Mouse (Mus musculus) spleen, adult 2 months (tissue): ENCODE data around the gene Lrba. TPM values are rescaled to one million over a fixed set of nuclear protein-coding genes. Genes with fewer than 3 reads are reported as not detected.

Source experiments
- DNase-seq, 2 experiments: peaks; one replicate each; pipeline versions ENCODE4 v3.0.0 to v3.0.0-alpha.2; 2012 to 2021; ENCODE audit warnings: low spot score in 2 of 2, low read depth in 1 of 2
- H3K27ac ChIP-seq: fragments of 200-500 bp; 2 replicates; pipeline ENCODE4 v1.5.1; 2012; ENCODE audit warnings: low read length, inconsistent platforms; ENCODE audit not compliant: insufficient read depth
- H3K27me3 ChIP-seq: fragments of 200-500 bp; 2 replicates; pipeline ENCODE4 v1.6.1; 2012; ENCODE audit warnings: mild to moderate bottlenecking, moderate library complexity, low read length, inconsistent platforms; ENCODE audit not compliant: control insufficient read depth, insufficient read depth
- H3K36me3 ChIP-seq: fragments of 200-500 bp; 2 replicates; pipeline ENCODE4 v1.6.1; 2012; ENCODE audit warnings: mild to moderate bottlenecking, low read length, inconsistent platforms; ENCODE audit not compliant: control insufficient read depth, insufficient read depth
- H3K4me1 ChIP-seq: fragments of 200-500 bp; 2 replicates; pipeline ENCODE4 v1.6.1; 2011; ENCODE audit warnings: inconsistent platforms; ENCODE audit not compliant: control insufficient read depth, insufficient read depth, insufficient read length
- H3K4me3 ChIP-seq: fragments of 200-500 bp; 2 replicates; pipeline ENCODE4 v1.5.1; 2011; ENCODE audit warnings: mild to moderate bottlenecking, inconsistent platforms; ENCODE audit not compliant: insufficient read depth, insufficient read length; ENCODE audit errors: extremely low read depth
- CTCF ChIP-seq: fragments of 200-500 bp; IDR thresholded peaks from 2 replicates; pipeline ENCODE4 v1.5.1; 2011; ENCODE audit warnings: mild to moderate bottlenecking, inconsistent platforms; ENCODE audit not compliant: insufficient read depth, insufficient read length, insufficient replicate concordance; ENCODE audit errors: extremely low read depth
- POLR2A ChIP-seq: fragments of 200-500 bp; IDR thresholded peaks from 2 replicates; pipeline ENCODE4 v1.6.1; 2011; ENCODE audit warnings: low read depth, low read length, inconsistent platforms
- WGBS: fragments of 180-500 bp; shearing (Covaris S2); methylation state at CpG from one replicate; pipeline ENCODE4 v1.1.7; 2018; 5-methylcytosine and 5-hydroxymethylcytosine counted together
- polyA plus RNA-seq: library from polyadenylated mRNA; depleted of rRNA; stranded (reverse); fragments of >200 nt; gene quantifications from 2 replicates; pipeline ENCODE4 v1.2.3, GENCODE M21; 2012

Lrba gene
- polyA plus RNA-seq, 1 experiment = 9.1 TPM

- WGBS = 94% methylated on average over 2 of the region's 2 CpGs
- no peak overlapping the region for H3K4me3 ChIP-seq
- no peak for TF ChIP-seq CTCF
- no peak for TF ChIP-seq POLR2A
- no peak for DNase-seq
- no peaks in the 10 kb centered on the region for H3K4me1 ChIP-seq
- H3K27ac ChIP-seq = no peak overlapping the region
- H3K27me3 ChIP-seq = no peaks in the 10 kb centered on the region
- H3K36me3 ChIP-seq = no peaks in the 10 kb centered on the region
Measured at GRCm38 (mm10) chr3:86375276-86375675, 150.8 kb downstream of the Lrba start.

- Histone ChIP-seq H3K36me3 (no peaks in the 10 kb centered on the region), H3K4me3 (no peak overlapping the region), H3K27me3 (no peaks in the 10 kb centered on the region), H3K27ac (no peak overlapping the region), H3K4me1 (no peaks in the 10 kb centered on the region)
- WGBS = 49% methylated on average over 2 of the region's 2 CpGs
- no peak for TF ChIP-seq POLR2A
- no peak for TF ChIP-seq CTCF
- no peak for DNase-seq
Measured at GRCm38 (mm10) chr3:86382557-86382956, 158.1 kb downstream of the Lrba start.

- H3K27me3 ChIP-seq = no peaks in the 10 kb centered on the region
- H3K4me3 ChIP-seq = no peak overlapping the region
- DNase-seq = no peak
- H3K27ac ChIP-seq = no peak overlapping the region
- no peaks in the 10 kb centered on the region for H3K4me1 ChIP-seq
- H3K36me3 ChIP-seq = no peaks in the 10 kb centered on the region
- WGBS = 92% methylated on average over 1 of the region's 1 CpGs
- TF ChIP-seq CTCF (no peak), POLR2A (no peak)
Measured at GRCm38 (mm10) chr3:86385047-86385446, 160.6 kb downstream of the Lrba start.

GRCm38 (mm10) chr3:86386246-86386645 is 161.8 kb downstream of the Lrba start:
- H3K4me3 ChIP-seq = no peak overlapping the region
- TF ChIP-seq POLR2A = no peak
- TF ChIP-seq CTCF = no peak
- H3K36me3 ChIP-seq = no peaks in the 10 kb centered on the region
- 93% methylated on average over 4 of the region's 4 CpGs for WGBS
- no peak for DNase-seq
- no peaks in the 10 kb centered on the region for H3K27me3 ChIP-seq
- H3K4me1 ChIP-seq = no peaks in the 10 kb centered on the region
- no peak overlapping the region for H3K27ac ChIP-seq

DNA sequence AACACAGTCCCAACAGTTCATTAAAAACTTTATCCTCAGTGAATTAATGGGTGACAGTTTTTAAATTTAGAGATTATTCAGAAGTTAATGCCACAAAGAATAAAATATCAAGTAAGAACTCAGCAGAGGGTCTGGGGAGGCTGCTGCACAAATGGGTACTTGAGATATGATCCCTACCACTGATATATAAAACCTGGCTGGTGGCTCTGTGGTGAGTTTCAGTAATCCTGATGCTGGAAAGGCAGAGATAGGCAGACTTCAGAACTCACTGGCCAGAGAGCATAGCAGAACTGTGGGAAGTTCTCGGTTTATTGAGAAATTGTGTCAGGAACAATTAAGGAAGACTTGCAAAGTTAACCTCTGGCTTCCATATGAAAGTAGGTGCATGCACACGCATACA is 199.3 kb downstream of the Lrba start:
- WGBS = 96% methylated on average over 2 of the region's 2 CpGs
- Histone ChIP-seq H3K36me3 (no peaks in the 10 kb centered on the region), H3K4me3 (no peak overlapping the region), H3K4me1 (peaks cover 2% of the 10 kb centered on the region; the same call in 1 of the 2 replicates), H3K27ac (no peak overlapping the region), H3K27me3 (no peaks in the 10 kb centered on the region)
- TF ChIP-seq POLR2A (no peak), CTCF (no peak)
- DNase-seq = no peak

DNA sequence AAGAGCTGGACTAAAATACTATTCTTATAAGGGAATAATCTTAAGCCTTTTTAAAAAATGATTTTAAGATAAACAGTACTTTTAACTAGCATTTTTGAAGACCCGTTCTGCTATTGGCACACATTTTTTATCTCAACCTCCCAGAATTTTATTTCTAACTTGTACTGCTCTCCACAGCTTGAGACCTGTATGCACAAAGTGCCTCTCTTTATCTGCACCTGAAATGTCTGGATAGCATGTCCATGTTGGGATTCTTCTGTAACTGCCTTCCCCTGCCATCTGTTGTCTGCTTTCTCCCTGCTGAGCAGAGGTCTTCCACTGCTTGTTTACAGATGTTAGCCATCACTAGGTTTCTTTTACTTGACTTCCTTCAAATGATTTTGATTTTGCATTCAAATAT is 202.3 kb downstream of the Lrba start:
- TF ChIP-seq CTCF (no peak), POLR2A (no peak)
- Histone ChIP-seq H3K36me3 (no peaks in the 10 kb centered on the region), H3K4me3 (no peak overlapping the region), H3K27me3 (no peaks in the 10 kb centered on the region), H3K27ac (no peak overlapping the region), H3K4me1 (no peaks in the 10 kb centered on the region)
- WGBS = 78% methylated on average over 1 of the region's 1 CpGs
- DNase-seq = no peak

- Histone ChIP-seq H3K4me1 (no peaks in the 10 kb centered on the region), H3K27ac (no peak overlapping the region), H3K27me3 (no peaks in the 10 kb centered on the region), H3K4me3 (no peak overlapping the region), H3K36me3 (peaks cover 2% of the 10 kb centered on the region; the same call in 1 of the 2 replicates)
- 90% methylated on average over 4 of the region's 4 CpGs for WGBS
- no peak for TF ChIP-seq CTCF
- no peak for TF ChIP-seq POLR2A
- no peak for DNase-seq
Measured at GRCm38 (mm10) chr3:86443497-86443896, 219.0 kb downstream of the Lrba start.
